Mouse (Mus musculus): ENCODE measurements around the gene Csdc2. TPM values are rescaled to one million over a fixed set of nuclear protein-coding genes. Genes with fewer than 3 reads are reported as not detected.

The Csdc2 gene
- polyA plus RNA-seq, 2 experiments: 14.3 to 16.2 TPM

DNA sequence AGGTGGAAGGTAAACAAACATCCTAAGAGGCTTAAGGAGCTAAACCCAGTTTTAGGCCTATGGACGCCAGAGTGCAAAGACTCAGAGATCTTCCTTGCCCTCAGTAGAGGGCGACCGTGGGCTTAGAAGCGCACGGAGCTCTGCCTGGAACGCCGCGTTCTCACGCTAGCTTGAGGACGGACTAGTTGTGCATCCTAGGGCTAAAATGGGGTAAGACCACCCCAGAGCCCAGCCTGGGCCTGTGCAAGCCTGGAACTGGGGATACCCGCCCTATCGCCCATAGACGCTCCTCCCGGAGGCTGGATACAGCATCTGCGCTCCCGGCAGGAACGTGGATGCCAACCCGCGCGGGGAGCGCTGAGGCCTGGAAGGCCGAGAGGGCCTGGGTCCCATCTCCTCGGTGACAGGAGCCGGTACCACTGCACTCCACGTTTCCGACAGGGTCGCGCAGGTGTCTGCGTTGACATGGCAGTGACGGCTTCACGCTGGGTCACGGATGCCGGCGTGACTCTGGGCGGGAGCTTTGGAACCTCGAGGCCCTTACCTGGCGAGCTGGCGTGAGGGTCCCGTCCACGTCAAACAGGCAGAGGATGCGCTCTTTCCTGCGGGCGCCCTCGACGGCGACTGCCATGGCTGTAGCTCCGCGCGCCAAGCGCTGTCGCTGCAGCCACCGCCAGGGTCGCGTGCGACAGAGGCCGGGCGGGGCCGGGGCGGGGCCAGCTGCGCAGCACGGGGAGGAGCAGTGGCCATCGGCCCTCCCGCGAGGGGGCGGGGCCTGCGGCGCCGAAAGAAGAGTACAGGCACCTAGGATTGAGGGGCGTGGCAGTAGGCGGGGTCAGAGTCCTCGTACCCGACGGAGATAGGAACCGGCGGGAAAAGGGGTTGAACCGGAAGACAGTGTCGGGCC, 23.9 kb downstream of the Csdc2 start, which contains the start of gene Pmm1:
Gene Pmm1 (minus strand): TSS at position 760 of the 907 bp plus-strand sequence.
- Histone ChIP-seq H3K9me3 (ENCODE audit: control insufficient read depth, low read length) (no peaks in the 10 kb centered on the region), H3K36me3 (ENCODE audit: control insufficient read depth, insufficient read depth, low read length) (peaks cover 2% of the 10 kb centered on the region), H3K4me3 (replicated peaks; ENCODE audit: low read length) (peak within 1 kb of the TSS; percentile 67), H3K27ac (replicated peaks; ENCODE audit: low read depth, low read length) (peak within 1 kb of the TSS; percentile 68), H3K4me2 (replicated peaks; ENCODE audit: low read depth, low read length, severe bottlenecking) (peak within 1 kb of the TSS; percentile 97), H3K27me3 (ENCODE audit: control insufficient read depth, insufficient read depth, low read length) (no peaks in the 10 kb centered on the region), H3K9ac (ENCODE audit: low read depth, low read length, severe bottlenecking) (peak within 1 kb of the TSS; percentile 72), H3K4me1 (ENCODE audit: control insufficient read depth, insufficient read depth, low read length) (no peaks in the 10 kb centered on the region)
- DNase-seq (ENCODE audit: low spot score): peak; percentile 99
- peak; percentile 98 for ATAC-seq (ENCODE audit: low FRiP score, low read depth)
- no peak for TF ChIP-seq POLR2A (IDR thresholded peaks at IDR 0.05; ENCODE audit: borderline replicate concordance, extremely low read depth, insufficient read depth, insufficient read length)
- under 1% methylated on average over 62 of the region's 77 CpGs for WGBS

DNA sequence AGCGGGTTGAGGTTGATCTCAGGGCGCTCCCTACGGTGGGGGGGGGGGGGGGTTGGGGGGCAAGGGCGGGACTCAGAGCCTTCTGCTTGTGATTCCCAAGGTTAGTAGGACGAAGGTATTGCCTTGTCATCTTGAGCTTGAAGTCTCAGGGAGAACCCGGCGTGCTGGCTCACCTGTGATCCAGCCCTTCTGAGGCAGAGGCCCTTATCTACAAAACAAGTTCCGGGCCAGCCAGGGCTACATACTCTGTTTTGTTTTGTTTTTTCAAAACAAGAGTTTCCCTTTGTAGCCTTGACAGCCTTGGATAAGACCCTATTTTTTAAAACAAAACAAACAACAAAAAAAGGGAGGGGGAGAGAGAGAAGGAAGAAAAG, 24.5 kb downstream of the Csdc2 start:
- WGBS: under 1% methylated on average over 4 of the region's 8 CpGs
- Histone ChIP-seq H3K9me3 (ENCODE audit: control insufficient read depth, low read length) (no peaks in the 10 kb centered on the region), H3K9ac (ENCODE audit: low read depth, low read length, severe bottlenecking) (no peak overlapping the region), H3K4me1 (ENCODE audit: control insufficient read depth, insufficient read depth, low read length) (no peaks in the 10 kb centered on the region), H3K4me2 (replicated peaks; ENCODE audit: low read depth, low read length, severe bottlenecking) (peak overlapping the region; percentile 97), H3K27me3 (ENCODE audit: control insufficient read depth, insufficient read depth, low read length) (no peaks in the 10 kb centered on the region), H3K36me3 (ENCODE audit: control insufficient read depth, insufficient read depth, low read length) (no peaks in the 10 kb centered on the region; the same call in 1 of the 2 replicates), H3K27ac (replicated peaks; ENCODE audit: low read depth, low read length) (no peak overlapping the region), H3K4me3 (replicated peaks; ENCODE audit: low read length) (peak overlapping the region; percentile 67)
- DNase-seq (ENCODE audit: low spot score): no peak
- no peak for ATAC-seq (ENCODE audit: low FRiP score, low read depth)
- no peak for TF ChIP-seq POLR2A (IDR thresholded peaks at IDR 0.05; ENCODE audit: borderline replicate concordance, extremely low read depth, insufficient read depth, insufficient read length)

DNA sequence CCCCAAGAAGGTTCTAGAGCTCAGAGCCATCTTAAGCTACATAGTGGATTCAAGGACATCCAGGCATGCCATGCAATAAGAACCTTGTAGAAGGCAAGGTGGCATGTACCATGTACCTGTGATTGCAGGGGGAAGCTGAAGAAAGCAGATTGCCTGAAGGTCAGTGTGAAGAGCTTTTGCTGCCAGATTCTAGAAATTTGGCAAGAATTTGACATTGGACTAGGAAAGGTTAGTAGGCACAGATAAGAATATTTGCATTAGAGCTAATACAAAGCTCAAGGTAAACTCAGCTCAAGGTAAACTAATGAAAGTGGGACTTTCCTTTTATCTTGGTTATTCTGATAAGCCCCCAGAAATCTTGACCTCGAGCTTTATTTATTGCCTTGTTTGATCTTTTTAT, 27.7 kb downstream of the Csdc2 start:
- no peak for DNase-seq (ENCODE audit: low spot score)
- no peak overlapping the region for H3K9ac ChIP-seq (ENCODE audit: low read depth, low read length, severe bottlenecking)
- WGBS: 29% methylated on average over 1 of the region's 1 CpGs
- TF ChIP-seq POLR2A (IDR thresholded peaks at IDR 0.05; ENCODE audit: borderline replicate concordance, extremely low read depth, insufficient read depth, insufficient read length): no peak
- H3K9me3 ChIP-seq (ENCODE audit: control insufficient read depth, low read length): no peaks in the 10 kb centered on the region
- no peak for ATAC-seq (ENCODE audit: low FRiP score, low read depth)
- H3K36me3 ChIP-seq (ENCODE audit: control insufficient read depth, insufficient read depth, low read length): no peaks in the 10 kb centered on the region
- H3K4me1 ChIP-seq (ENCODE audit: control insufficient read depth, insufficient read depth, low read length): no peaks in the 10 kb centered on the region
- no peaks in the 10 kb centered on the region for H3K27me3 ChIP-seq (ENCODE audit: control insufficient read depth, insufficient read depth, low read length)
- no peak overlapping the region for H3K4me3 ChIP-seq (replicated peaks; ENCODE audit: low read length)
- no peak overlapping the region for H3K27ac ChIP-seq (replicated peaks; ENCODE audit: low read depth, low read length)
- no peak overlapping the region for H3K4me2 ChIP-seq (replicated peaks; ENCODE audit: low read depth, low read length, severe bottlenecking)

DNA sequence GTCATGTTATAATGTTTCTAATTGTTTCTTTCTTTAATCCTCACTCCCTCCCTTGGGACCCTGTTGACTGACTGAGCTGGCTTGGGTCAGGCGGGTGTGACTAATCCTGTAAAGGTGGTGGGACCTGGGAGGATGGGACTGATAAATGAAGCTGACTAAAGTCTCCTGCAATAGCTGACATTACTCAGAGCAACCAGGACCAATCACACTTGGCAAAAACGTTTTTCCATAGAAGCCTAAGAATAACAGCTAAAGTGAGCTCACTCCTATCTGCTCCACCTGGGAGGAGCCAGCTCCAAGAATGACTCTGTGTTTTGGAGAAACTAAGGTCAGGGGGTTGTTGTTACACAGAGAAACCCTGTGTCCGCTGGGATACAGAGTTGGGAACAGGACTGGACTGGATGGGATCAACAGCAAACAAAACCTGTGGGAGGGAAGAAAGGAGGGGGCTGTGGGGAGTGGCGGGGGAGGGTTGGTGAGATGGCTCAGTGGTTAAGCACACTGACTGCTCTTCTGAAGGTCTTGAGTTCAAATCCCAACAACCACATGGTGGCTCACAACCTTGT, 28.5 kb downstream of the Csdc2 start:
- Histone ChIP-seq H3K9me3 (ENCODE audit: control insufficient read depth, low read length) (no peaks in the 10 kb centered on the region), H3K4me2 (replicated peaks; ENCODE audit: low read depth, low read length, severe bottlenecking) (no peak overlapping the region), H3K27me3 (ENCODE audit: control insufficient read depth, insufficient read depth, low read length) (no peaks in the 10 kb centered on the region), H3K9ac (ENCODE audit: low read depth, low read length, severe bottlenecking) (no peak overlapping the region), H3K4me3 (replicated peaks; ENCODE audit: low read length) (no peak overlapping the region), H3K27ac (replicated peaks; ENCODE audit: low read depth, low read length) (no peak overlapping the region), H3K36me3 (ENCODE audit: control insufficient read depth, insufficient read depth, low read length) (no peaks in the 10 kb centered on the region), H3K4me1 (ENCODE audit: control insufficient read depth, insufficient read depth, low read length) (no peaks in the 10 kb centered on the region)
- DNase-seq (ENCODE audit: low spot score) (no peak), ATAC-seq (ENCODE audit: low FRiP score, low read depth) (no peak)
- 72% methylated on average over 4 of the region's 4 CpGs for WGBS
- TF ChIP-seq POLR2A (IDR thresholded peaks at IDR 0.05; ENCODE audit: borderline replicate concordance, extremely low read depth, insufficient read depth, insufficient read length): no peak

- WGBS: 89% methylated on average over 11 of the region's 14 CpGs
- no peak for TF ChIP-seq POLR2A (IDR thresholded peaks at IDR 0.05; ENCODE audit: borderline replicate concordance, extremely low read depth, insufficient read depth, insufficient read length)
- H3K9me3 ChIP-seq (ENCODE audit: control insufficient read depth, low read length): no peaks in the 10 kb centered on the region
- no peaks in the 10 kb centered on the region for H3K27me3 ChIP-seq (ENCODE audit: control insufficient read depth, insufficient read depth, low read length)
- DNase-seq (ENCODE audit: low spot score): no peak
- H3K36me3 ChIP-seq (ENCODE audit: control insufficient read depth, insufficient read depth, low read length): no peaks in the 10 kb centered on the region
- no peak overlapping the region for H3K4me2 ChIP-seq (replicated peaks; ENCODE audit: low read depth, low read length, severe bottlenecking)
- no peak for ATAC-seq (ENCODE audit: low FRiP score, low read depth)
- no peak overlapping the region for H3K27ac ChIP-seq (replicated peaks; ENCODE audit: low read depth, low read length)
- no peaks in the 10 kb centered on the region for H3K4me1 ChIP-seq (ENCODE audit: control insufficient read depth, insufficient read depth, low read length)
- no peak overlapping the region for H3K9ac ChIP-seq (ENCODE audit: low read depth, low read length, severe bottlenecking)
- no peak overlapping the region for H3K4me3 ChIP-seq (replicated peaks; ENCODE audit: low read length)
Observed at GRCm38 (mm10) chr15:81966062-81966829, 29.7 kb downstream of the Csdc2 start.
